Mouse (Mus musculus) kidney, postnatal 0 days (tissue): ENCODE measurements around the gene Irf7. TPM values are rescaled to one million over a fixed set of nuclear protein-coding genes. Genes with fewer than 3 reads are reported as not detected.

Experiments
- ATAC-seq: fragments of 200-750 bp; cut with Nextera tagmentation; replicated peaks from 2 replicates; pipeline ENCODE4 v1.8.0; 2017; ENCODE audit warnings: low read depth, moderate number of reproducible peaks, moderate TSS enrichment, moderate library complexity; ENCODE audit not compliant: low FRiP score
- DNase-seq: peaks from one replicate; pipeline ENCODE4 v3.0.0-alpha.2; 2016; ENCODE audit warnings: low spot score
- H3K27ac ChIP-seq: fragments of 300-500 bp; sonication (generic); 2 replicates; pipeline ENCODE4 v1.5.1; 2014; ENCODE audit warnings: mild to moderate bottlenecking
- H3K27me3 ChIP-seq: fragments of 300-500 bp; sonication (generic); 2 replicates; pipeline ENCODE4 v1.6.1; 2014; ENCODE audit warnings: low read length, mixed read lengths; ENCODE audit not compliant: insufficient read depth
- H3K36me3 ChIP-seq: fragments of 300-500 bp; sonication (generic); 2 replicates; pipeline ENCODE4 v1.6.1; 2014; ENCODE audit warnings: low read length, mixed read lengths; ENCODE audit not compliant: insufficient read depth
- H3K4me1 ChIP-seq: fragments of 300-500 bp; sonication (generic); replicated peaks from 2 replicates; pipeline ENCODE4 v1.6.1; 2014; ENCODE audit warnings: antibody characterized with exemption, low read length, mixed read lengths; ENCODE audit not compliant: insufficient read depth
- H3K4me2 ChIP-seq: fragments of 300-500 bp; sonication (generic); 2 replicates; pipeline ENCODE4 v1.6.1; 2014; ENCODE audit warnings: mild to moderate bottlenecking, low read length, moderate library complexity, mixed read lengths
- H3K4me3 ChIP-seq: fragments of 300-500 bp; sonication (generic); replicated peaks from 2 replicates; pipeline ENCODE4 v1.5.1; 2014; ENCODE audit warnings: low read depth, low read length
- H3K9ac ChIP-seq: fragments of 300-500 bp; sonication (generic); 2 replicates; pipeline ENCODE4 v1.6.1; 2014; ENCODE audit warnings: low read depth, low read length
- H3K9me3 ChIP-seq: fragments of 300-500 bp; sonication (generic); replicated peaks from 2 replicates; pipeline ENCODE4 v1.6.1; 2016; ENCODE audit warnings: low read length, inconsistent platforms, mixed read lengths
- CTCF ChIP-seq: IDR thresholded peaks from 2 replicates; pipeline ENCODE4 v1.5.1; 2016; ENCODE audit warnings: antibody characterized with exemption, low read depth, mild to moderate bottlenecking, moderate library complexity
- WGBS: fragments of 180-500 bp; shearing (Covaris S2); extraction: QIAGEN DNeasy Blood & Tissue Kit; methylation state at CpG from one replicate; pipeline ENCODE4 v1.1.7; 2014; 5-methylcytosine and 5-hydroxymethylcytosine counted together
- microRNA counts: library from miRNA; unstranded; fragments of <30 nt; microRNA quantifications from one replicate; lab custom pipeline; 2015
- microRNA-seq: library from miRNA; unstranded; fragments of <30 nt; microRNA quantifications from one replicate; pipeline ENCODE4, GENCODE M21; 2016
- polyA plus RNA-seq: library from polyadenylated mRNA; unstranded; fragments of >200 nt; fragmentation: Nextera tagmentation; extraction: Ambion mirVana; gene quantifications from 2 replicates; pipeline ENCODE4 v1.2.1, GENCODE M21; 2015

Irf7 gene
- polyA plus RNA-seq, 1 experiment from 2014 or later = 21.1 TPM

- Histone ChIP-seq H3K4me1 (peaks cover 29% of the 10 kb centered on the region; the same call in 1 of the 2 replicates), H3K4me2 (peak within 1 kb of the TSS; percentile 93), H3K36me3 (no peaks in the 10 kb centered on the region), H3K27ac (peak within 1 kb of the TSS; percentile 97), H3K27me3 (no peaks in the 10 kb centered on the region), H3K9ac (peak within 1 kb of the TSS; percentile 67), H3K4me3 (peak within 1 kb of the TSS; percentile 62), H3K9me3 (no peaks in the 10 kb centered on the region)
- peak; percentile 98 for DNase-seq
- peak; percentile 90 for ATAC-seq
- 1% methylated on average over 41 of the region's 41 CpGs for WGBS
- TF ChIP-seq CTCF = no peak
These were observed 51.0 kb downstream of the Irf7 start, which contains the start of gene Rassf7 for GRCm38 (mm10) chr7:141215101-141215879. Gene Rassf7 (plus strand): TSS chr7:141215860.

GRCm38 (mm10) chr7:141214310-141214709, 52.0 kb downstream of the Irf7 start:
- ATAC-seq (no peak), DNase-seq (no peak)
- Histone ChIP-seq H3K4me2 (no peak overlapping the region), H3K27me3 (no peaks in the 10 kb centered on the region), H3K9ac (no peak overlapping the region), H3K27ac (peak overlapping the region; percentile 87), H3K4me1 (peaks cover 24% of the 10 kb centered on the region; the same call in 1 of the 2 replicates), H3K4me3 (no peak overlapping the region), H3K36me3 (no peaks in the 10 kb centered on the region), H3K9me3 (no peaks in the 10 kb centered on the region)
- TF ChIP-seq CTCF = no peak
- WGBS = 84% methylated on average over 3 of the region's 3 CpGs

GRCm38 (mm10) chr7:141213605-141214235, 52.6 kb downstream of the Irf7 start, which contains the start of gene Lmntd2:
Gene Lmntd2 (minus strand): TSS chr7:141214080.
- peak within 1 kb of the TSS; percentile 93 for H3K4me2 ChIP-seq
- WGBS = 93% methylated on average over 11 of the region's 11 CpGs
- ATAC-seq (no peak), DNase-seq (no peak)
- H3K36me3 ChIP-seq = no peaks in the 10 kb centered on the region
- no peak for TF ChIP-seq CTCF
- no peaks in the 10 kb centered on the region for H3K27me3 ChIP-seq
- peak within 1 kb of the TSS; percentile 46; the same call in 1 of the 2 replicates for H3K9ac ChIP-seq
- peak within 1 kb of the TSS; percentile 62; the same call in 1 of the 2 replicates for H3K4me3 ChIP-seq
- H3K9me3 ChIP-seq = no peaks in the 10 kb centered on the region
- peak within 1 kb of the TSS; percentile 87 for H3K27ac ChIP-seq
- H3K4me1 ChIP-seq = peaks cover 23% of the 10 kb centered on the region; the same call in 1 of the 2 replicates

GRCm38 (mm10) chr7:141213133-141213532, 53.1 kb downstream of the Irf7 start:
- no peak overlapping the region for H3K9ac ChIP-seq
- no peak for TF ChIP-seq CTCF
- H3K27ac ChIP-seq = no peak overlapping the region
- H3K36me3 ChIP-seq = no peaks in the 10 kb centered on the region
- H3K4me2 ChIP-seq = no peak overlapping the region
- 89% methylated on average over 3 of the region's 3 CpGs for WGBS
- H3K9me3 ChIP-seq = no peaks in the 10 kb centered on the region
- ATAC-seq (no peak), DNase-seq (no peak)
- no peaks in the 10 kb centered on the region for H3K27me3 ChIP-seq
- peaks cover 21% of the 10 kb centered on the region; the same call in 1 of the 2 replicates for H3K4me1 ChIP-seq
- H3K4me3 ChIP-seq = no peak overlapping the region

MicroRNA genes within 50 kb of the gene (microRNA counts, 519-probe panel; counts per million panel counts)
- 5,341 counts per million, percentile 86 among the panel's probes with 10 or more counts for microRNA mmu-miR-210 (lab: Ali Mortazavi, UCI)

Small RNA genes within 50 kb of the gene (microRNA-seq; reads per million reads assigned to microRNA genes)
- gene Mir210 = 357 reads per million, percentile 67 among the genes with 10 or more reads in this experiment

Other genes starting within 250 kb of the Irf7 start
- 1.1 and 1.5 TPM in 2 replicates for gene Ifitm6, start 248.6 kb downstream of the Irf7 start, polyA plus RNA-seq
- gene Gm17387, start 237.3 kb downstream of the Irf7 start, polyA plus RNA-seq = not detected in 2 replicates
- gene B4galnt4, start 205.4 kb downstream of the Irf7 start, polyA plus RNA-seq = 6.4 and 7.4 TPM in 2 replicates
- 11.1 and 13.4 TPM in 2 replicates for gene Pkp3, start 188.3 kb downstream of the Irf7 start, polyA plus RNA-seq
- gene Sigirr, start 165.9 kb downstream of the Irf7 start, polyA plus RNA-seq = 54.1 and 59.6 TPM in 2 replicates
- 6.9 and 8.1 TPM in 2 replicates for gene Ano9, start 148.7 kb downstream of the Irf7 start, polyA plus RNA-seq
- gene Ptdss2, start 144.1 kb downstream of the Irf7 start, polyA plus RNA-seq = 75.3 and 85.1 TPM in 2 replicates
- gene Rnh1, start 93.6 kb downstream of the Irf7 start, polyA plus RNA-seq = 136 and 147 TPM in 2 replicates
- 91.5 and 95.5 TPM in 2 replicates for gene Hras, start 72.5 kb downstream of the Irf7 start, polyA plus RNA-seq
- 9.9 and 10.8 TPM in 2 replicates for gene Lrrc56, start 72.3 kb downstream of the Irf7 start, polyA plus RNA-seq
- gene Lmntd2, start 52.4 kb downstream of the Irf7 start, polyA plus RNA-seq = 2.6 and 2.9 TPM in 2 replicates
- 61.5 and 62.5 TPM in 2 replicates for gene Rassf7, start 50.6 kb downstream of the Irf7 start, polyA plus RNA-seq
- 37.2 and 39.8 TPM in 2 replicates for gene Phrf1, start 37.7 kb downstream of the Irf7 start, polyA plus RNA-seq
- 40.1 and 41.2 TPM in 2 replicates for gene Cdhr5, start 10.3 kb upstream of the Irf7 start, polyA plus RNA-seq
- gene Sct, start 12.7 kb upstream of the Irf7 start, polyA plus RNA-seq = 35.1 and 37.9 TPM in 2 replicates
- gene Drd4, start 25.5 kb upstream of the Irf7 start, polyA plus RNA-seq = 1.8 and 2.2 TPM in 2 replicates
- gene Deaf1, start 61.2 kb upstream of the Irf7 start, polyA plus RNA-seq = 64.1 and 64.2 TPM in 2 replicates
- 40.5 and 45.3 TPM in 2 replicates for gene Tmem80, start 61.3 kb upstream of the Irf7 start, polyA plus RNA-seq
- gene Eps8l2, start 72.4 kb upstream of the Irf7 start, polyA plus RNA-seq = 76.5 and 77.1 TPM in 2 replicates
- gene Taldo1, start 125.7 kb upstream of the Irf7 start, polyA plus RNA-seq = 420 and 440 TPM in 2 replicates
- gene Gatd1, start 147.7 kb upstream of the Irf7 start, polyA plus RNA-seq = 50.0 and 52.0 TPM in 2 replicates
- 2.2 and 2.3 TPM in 2 replicates for gene Cend1, start 163.0 kb upstream of the Irf7 start, polyA plus RNA-seq
- gene Slc25a22, start 171.4 kb upstream of the Irf7 start, polyA plus RNA-seq = 15.8 and 17.3 TPM in 2 replicates
- 3.6 and 5.1 TPM in 2 replicates for gene Pidd1, start 177.5 kb upstream of the Irf7 start, polyA plus RNA-seq
- gene Rplp2, start 180.9 kb upstream of the Irf7 start, polyA plus RNA-seq = 1,479 and 1,595 TPM in 2 replicates
- 68.0 and 72.9 TPM in 2 replicates for gene Pnpla2, start 188.7 kb upstream of the Irf7 start, polyA plus RNA-seq
- 16.1 and 20.5 TPM in 2 replicates for gene Cracr2b, start 194.6 kb upstream of the Irf7 start, polyA plus RNA-seq
- 36.1 and 37.2 TPM in 2 replicates for gene Cd151, start 200.9 kb upstream of the Irf7 start, polyA plus RNA-seq
- gene Polr2l, start 208.7 kb upstream of the Irf7 start, polyA plus RNA-seq = 68.5 and 72.2 TPM in 2 replicates
- gene Tspan4, start 208.8 kb upstream of the Irf7 start, polyA plus RNA-seq = 109 and 115 TPM in 2 replicates